9 mouse cellular contexts compared by ENCODE assay signal in genomic region chr10:70949254-70950104, GRCm38 (mm10).
A peak's percentile ranks its signal among the peaks of the same experiment; 100 is the strongest.
DNase-seq lines count a peak whose midpoint lies in the region; ATAC-seq and TF ChIP-seq lines count a peak whose summit lies in the region.
"Had no signal": no experiment of that assay in that cellular context is flagged by ENCODE, and none has a peak within 500 bp of the region (broad histone marks: within the 10 kb centered on the region; RNA-seq: fewer than 3 reads in every experiment).

No protein-coding gene starts in this region.

- peak; percentile 57 for DNase-seq in kidney, postnatal 0 days (ENCODE audit: low spot score)
- no peak for DNase-seq in kidney, adult 18-20 months
- peak in 1 of 2 experiments; percentile 33 for DNase-seq in left cerebral cortex, adult 2 months (ENCODE audit: extremely low spot score in 1 of 2, low spot score in 2 of 2)
- DNase-seq in retina, postnatal 1 day, result peak; percentile 56
- DNase-seq in adrenal gland, postnatal 10 days, result no peak
- no peak for DNase-seq in ovary, adult 18-20 months (ENCODE audit: low spot score)
- no peak for DNase-seq in urinary bladder, postnatal 36 days (ENCODE audit: low spot score in 2 of 2)
- DNase-seq: liver had no signal

- H3K36me3 ChIP-seq in kidney, postnatal 0 days (ENCODE audit: insufficient read depth, low read length), result peaks cover 27% of the 10 kb centered on the region; the same call in 1 of the 2 replicates
- H3K36me3 ChIP-seq in embryonic facial prominence, embryonic 13.5 days, result peaks cover 24% of the 10 kb centered on the region

- no peaks in the 10 kb centered on the region for H3K27me3 ChIP-seq in kidney, postnatal 0 days (ENCODE audit: insufficient read depth, low read length)
- H3K27me3 ChIP-seq in embryonic facial prominence, embryonic 13.5 days, result no peaks in the 10 kb centered on the region

- no peak overlapping the region; the same call in 1 of the 2 replicates for H3K4me2 ChIP-seq in kidney, postnatal 0 days (ENCODE audit: low read length)
- H3K4me2 ChIP-seq in embryonic facial prominence, embryonic 13.5 days, result peak overlapping the region; percentile 29; the same call in 1 of the 2 replicates

- no peak overlapping the region for H3K4me3 ChIP-seq in kidney, postnatal 0 days (replicated peaks; ENCODE audit: low read depth, low read length)
- H3K4me3 ChIP-seq in embryonic facial prominence, embryonic 13.5 days, result no peak overlapping the region
- peak overlapping the region; percentile 27 for H3K4me3 ChIP-seq in left cerebral cortex, adult 2 months

- intact Hi-C loops in left cerebral cortex, adult 2 months (cut with DNase I), result no loop called here

- H3K9me3 ChIP-seq in kidney, postnatal 0 days (replicated peaks; ENCODE audit: low read length), result no peaks in the 10 kb centered on the region
- H3K9me3 ChIP-seq in embryonic facial prominence, embryonic 13.5 days, result no peaks in the 10 kb centered on the region

- WGBS in kidney, postnatal 0 days, result 28% methylated on average over 23 of the region's 23 CpGs
- 21% methylated on average over 23 of the region's 23 CpGs for WGBS in embryonic facial prominence, embryonic 13.5 days

- TF ChIP-seq CTCF in kidney, postnatal 0 days (IDR thresholded peaks at IDR 0.05; ENCODE audit: low read depth), result no peak
- TF ChIP-seq CTCF in left cerebral cortex, adult 2 months (IDR thresholded peaks at IDR 0.05), result no peak

- H3K27ac ChIP-seq in kidney, postnatal 0 days, result no peak overlapping the region
- no peak overlapping the region for H3K27ac ChIP-seq in embryonic facial prominence, embryonic 13.5 days
- peak overlapping the region; percentile 63; the same call in 1 of the 2 replicates for H3K27ac ChIP-seq in left cerebral cortex, adult 2 months

- H3K9ac ChIP-seq in kidney, postnatal 0 days (ENCODE audit: low read depth, low read length), result no peak overlapping the region
- peak overlapping the region; percentile 37 for H3K9ac ChIP-seq in embryonic facial prominence, embryonic 13.5 days

- H3K4me1 ChIP-seq in kidney, postnatal 0 days (replicated peaks; ENCODE audit: insufficient read depth, low read length), result no peaks in the 10 kb centered on the region
- H3K4me1 ChIP-seq in embryonic facial prominence, embryonic 13.5 days, result peaks cover 21% of the 10 kb centered on the region

- ATAC-seq in kidney, postnatal 0 days (replicated peaks; ENCODE audit: low FRiP score, low read depth), result peak; percentile 7; the same call in 1 of the 2 replicates
- ATAC-seq in embryonic facial prominence, embryonic 13.5 days (ENCODE audit: insufficient number of reproducible peaks, insufficient read depth, low FRiP score, low TSS enrichment, low read depth), result no peak

Comparison
In these comparisons a context has a peak if more than half of its experiments do, and no peak if none do; other contexts are left out.
1. DNase-seq: peak in kidney, postnatal 0 days (single experiment) and retina, postnatal 1 day (single experiment); none in kidney, adult 18-20 months (single experiment), adrenal gland, postnatal 10 days (single experiment), ovary, adult 18-20 months (single experiment) and urinary bladder, postnatal 36 days (0 of 2).